Mouse (Mus musculus): Measurements from ENCODE around the gene Gm37240.

DNA sequence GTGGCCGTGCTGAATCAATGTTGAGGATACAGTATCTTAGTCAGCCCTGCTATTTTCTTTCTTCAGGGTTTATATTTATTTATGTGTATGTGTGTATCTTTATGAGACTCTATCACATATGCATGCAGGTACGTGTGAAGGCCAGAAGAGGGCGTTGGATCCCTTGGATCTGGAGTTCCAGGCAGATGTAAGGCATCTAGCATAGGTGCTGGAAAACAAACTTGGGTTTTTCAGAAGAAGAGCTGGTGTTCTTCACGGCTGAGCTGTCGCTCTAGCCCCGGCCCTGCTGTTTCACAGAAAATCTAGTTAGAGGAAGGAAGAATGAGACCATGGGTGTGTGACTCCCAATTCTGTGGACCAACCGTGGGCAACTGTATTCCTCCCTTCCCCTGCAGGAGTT is 1229.3 kb downstream of the Gm37240 start:
- TF ChIP-seq CHD2 (IDR thresholded peaks at IDR 0.05; ENCODE audit: low read depth, low read length) (no peak), MAFK (IDR thresholded peaks at IDR 0.05; ENCODE audit: insufficient read depth, low read depth, low read length) (no peak)

Measured in ES-E14 (cell line).